27 mouse cellular contexts compared by ENCODE assay signal in the genomic region with DNA sequence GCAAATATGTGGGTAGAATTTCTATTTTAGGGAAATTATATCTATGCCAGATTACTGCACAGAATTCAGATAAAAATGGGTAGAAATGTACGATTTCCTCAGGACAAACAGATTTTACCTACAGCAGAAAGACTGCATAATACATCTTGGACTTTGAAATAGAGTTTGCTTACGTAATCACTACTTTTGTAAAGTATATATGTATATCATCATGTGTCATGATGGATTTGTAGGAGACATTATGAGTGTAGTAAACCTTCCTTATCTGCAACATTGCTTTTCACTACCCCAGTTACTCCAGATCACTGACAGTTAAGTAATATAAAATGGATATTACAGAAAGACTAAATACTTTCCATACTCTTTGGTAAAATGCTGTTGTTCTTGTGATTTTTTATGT.
"Had no signal": no experiment of that assay in that cellular context is flagged by ENCODE, and none has a peak within 500 bp of the region (broad histone marks: within the 10 kb centered on the region; RNA-seq: fewer than 3 reads in every experiment).

No protein-coding gene starts in this region.

- H3K4me3 ChIP-seq: embryonic facial prominence, embryonic 10.5 days; embryonic facial prominence, embryonic 12.5 days; embryonic facial prominence, embryonic 13.5 days; embryonic facial prominence, embryonic 15.5 days; erythroblast, embryonic 14.5 days; forebrain, embryonic 10.5 days; forebrain, embryonic 12.5 days; forebrain, embryonic 13.5 days; forebrain, embryonic 15.5 days; gastrocnemius, adult 2 months; heart, adult 2 months had no signal

- ATAC-seq: forebrain, embryonic 13.5 days; forebrain, embryonic 14.5 days; forebrain, embryonic 15.5 days; forebrain, embryonic 16.5 days; forebrain, postnatal 0 days had no signal

- H3K36me3 ChIP-seq: embryonic facial prominence, embryonic 10.5 days; embryonic facial prominence, embryonic 12.5 days; embryonic facial prominence, embryonic 13.5 days; embryonic facial prominence, embryonic 15.5 days; forebrain, embryonic 10.5 days; forebrain, embryonic 12.5 days; forebrain, embryonic 15.5 days had no signal

- H3K27ac ChIP-seq: embryonic facial prominence, embryonic 10.5 days; embryonic facial prominence, embryonic 12.5 days; embryonic facial prominence, embryonic 13.5 days; embryonic facial prominence, embryonic 15.5 days; forebrain, embryonic 10.5 days; forebrain, embryonic 12.5 days; forebrain, embryonic 13.5 days; forebrain, embryonic 15.5 days; gastrocnemius, adult 2 months; heart, adult 2 months had no signal

- H3K9me3 ChIP-seq: embryonic facial prominence, embryonic 10.5 days; embryonic facial prominence, embryonic 12.5 days; embryonic facial prominence, embryonic 13.5 days; embryonic facial prominence, embryonic 15.5 days; forebrain, embryonic 10.5 days; forebrain, embryonic 12.5 days; forebrain, embryonic 13.5 days; forebrain, embryonic 15.5 days had no signal

- H3K4me2 ChIP-seq: embryonic facial prominence, embryonic 12.5 days; embryonic facial prominence, embryonic 13.5 days; embryonic facial prominence, embryonic 15.5 days; forebrain, embryonic 12.5 days; forebrain, embryonic 13.5 days; forebrain, embryonic 15.5 days had no signal

- H3K27me3 ChIP-seq: embryonic facial prominence, embryonic 12.5 days; embryonic facial prominence, embryonic 13.5 days; embryonic facial prominence, embryonic 15.5 days; forebrain, embryonic 12.5 days; forebrain, embryonic 13.5 days; forebrain, embryonic 15.5 days had no signal

- H3K4me1 ChIP-seq: embryonic facial prominence, embryonic 10.5 days; embryonic facial prominence, embryonic 12.5 days; embryonic facial prominence, embryonic 13.5 days; embryonic facial prominence, embryonic 15.5 days; forebrain, embryonic 10.5 days; forebrain, embryonic 12.5 days; forebrain, embryonic 13.5 days; forebrain, embryonic 15.5 days had no signal

- DNase-seq: cerebellum, adult 9-10 months; cerebellum, adult 9-11 months; cerebellum, postnatal 10 days; cerebellum, postnatal 14 days; cerebellum, postnatal 25 days; cerebellum, postnatal 36 days; embryo, embryonic 11 days; forebrain, postnatal 0 days; gastrocnemius, adult 2 months; gastrocnemius, postnatal 10 days; gastrocnemius, postnatal 14 days; gastrocnemius, postnatal 25 days; gastrocnemius, postnatal 36 days; heart, adult 11 months; heart, adult 18-20 months; heart, adult 2 months had no signal

- H3K9ac ChIP-seq: embryonic facial prominence, embryonic 12.5 days; embryonic facial prominence, embryonic 13.5 days; embryonic facial prominence, embryonic 15.5 days; forebrain, embryonic 12.5 days; forebrain, embryonic 13.5 days; forebrain, embryonic 15.5 days; forebrain, postnatal 0 days had no signal
